In the genomic region with DNA sequence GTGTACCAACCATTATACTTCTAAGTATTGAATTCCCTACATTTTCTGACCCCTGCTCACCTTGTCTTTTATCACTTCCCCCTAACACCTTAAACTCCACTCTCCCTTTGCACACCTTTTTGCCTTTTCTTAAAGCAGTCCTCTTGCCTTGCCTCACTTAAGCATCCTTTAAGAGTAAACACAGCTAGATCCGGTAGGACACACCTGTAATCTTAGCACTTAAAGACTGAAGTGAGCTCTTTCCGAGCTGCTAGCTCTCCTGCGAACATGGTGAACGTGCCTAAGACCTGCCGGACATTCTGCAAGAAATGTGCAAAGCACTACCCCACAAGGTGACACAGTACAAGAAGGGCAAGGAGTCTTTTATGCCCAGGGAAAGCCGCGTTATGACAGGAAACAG, we compare ENCODE assay signal across 19 mouse cellular contexts.
"Had no signal": no experiment of that assay in that cellular context is flagged by ENCODE, and none has a peak within 500 bp of the region (broad histone marks: within the 10 kb centered on the region; RNA-seq: fewer than 3 reads in every experiment).

No protein-coding gene starts in this region.

- H3K36me3 ChIP-seq: neural tube, embryonic 15.5 days had no signal

- H3K4me2 ChIP-seq: midbrain, embryonic 11.5 days; midbrain, embryonic 13.5 days; neural tube, embryonic 13.5 days had no signal

- ATAC-seq: liver, postnatal 0 days; midbrain, embryonic 13.5 days; midbrain, embryonic 16.5 days had no signal

- H3K4me3 ChIP-seq: megakaryocyte, embryonic 14.5 days; neural tube, embryonic 13.5 days; neural tube, embryonic 15.5 days had no signal

- DNase-seq: liver, embryonic 13.5 days; liver, postnatal 0 days; lung, embryonic 14.5 days; retina, postnatal 1 day; right cerebral cortex, adult 18-20 months; right cerebral cortex, postnatal 25 days; right cerebral cortex, postnatal 4 days; spleen, adult 18-20 months; thymus, adult 18-20 months; thymus, postnatal 14 days; thymus, postnatal 36 days had no signal

- H3K27me3 ChIP-seq: liver, embryonic 13.5 days; megakaryocyte, embryonic 14.5 days; midbrain, embryonic 13.5 days; neural tube, embryonic 13.5 days; neural tube, embryonic 15.5 days had no signal

- H3K9me3 ChIP-seq: liver, embryonic 13.5 days; liver, embryonic 15.5 days; megakaryocyte, embryonic 14.5 days; midbrain, embryonic 13.5 days; neural tube, embryonic 13.5 days; neural tube, embryonic 15.5 days had no signal

- H3K9ac ChIP-seq: liver, postnatal 0 days; lung, embryonic 14.5 days; midbrain, embryonic 13.5 days; neural tube, embryonic 13.5 days; neural tube, embryonic 15.5 days had no signal

- H3K27ac ChIP-seq: liver, embryonic 15.5 days; macrophage; midbrain, embryonic 13.5 days; neural tube, embryonic 13.5 days; neural tube, embryonic 15.5 days had no signal
